Mouse (Mus musculus) limb, embryonic 12.5 days (tissue): ENCODE data around the gene 2210011C24Rik. TPM values are rescaled to one million over a fixed set of nuclear protein-coding genes. Genes with fewer than 3 reads are reported as not detected.
A peak's percentile ranks its signal among the peaks of the same experiment; 100 is the strongest.

Experiments
- ATAC-seq: fragments of 200-750 bp; cut with Nextera tagmentation; 2 replicates; pipeline ENCODE4 v1.8.0; 2017; ENCODE audit warnings: low read depth, moderate TSS enrichment; ENCODE audit not compliant: insufficient number of reproducible peaks, insufficient read depth, low FRiP score, low TSS enrichment
- H3K27ac ChIP-seq: fragments of 300-500 bp; sonication (generic); 2 replicates; pipeline ENCODE4 v1.5.1; 2016; ENCODE audit warnings: mild to moderate bottlenecking, moderate library complexity
- H3K27me3 ChIP-seq: fragments of 300-500 bp; sonication (generic); 2 replicates; pipeline ENCODE4 v1.6.1; 2016; ENCODE audit warnings: mild to moderate bottlenecking, moderate library complexity
- H3K36me3 ChIP-seq: fragments of 300-500 bp; sonication (generic); 2 replicates; pipeline ENCODE4 v1.6.1; 2016; ENCODE audit warnings: mild to moderate bottlenecking, moderate library complexity
- H3K4me1 ChIP-seq: fragments of 300-500 bp; sonication (generic); replicated peaks from 2 replicates; pipeline ENCODE4 v1.6.1; 2016
- H3K4me2 ChIP-seq: fragments of 300-500 bp; sonication (generic); 2 replicates; pipeline ENCODE4 v1.6.1; 2016; ENCODE audit warnings: mild to moderate bottlenecking, moderate library complexity
- H3K4me3 ChIP-seq: fragments of 300-500 bp; sonication (generic); replicated peaks from 2 replicates; pipeline ENCODE4 v1.5.1; 2016; ENCODE audit warnings: mild to moderate bottlenecking
- H3K9ac ChIP-seq: fragments of 300-500 bp; sonication (generic); replicated peaks from 2 replicates; pipeline ENCODE4 v1.6.1; 2016; ENCODE audit warnings: mild to moderate bottlenecking, moderate library complexity
- H3K9me3 ChIP-seq: fragments of 300-500 bp; sonication (generic); 2 replicates; pipeline ENCODE4 v1.6.1; 2016; ENCODE audit warnings: mild to moderate bottlenecking, moderate library complexity
- WGBS: fragments of 180-500 bp; shearing (Covaris S2); methylation state at CpG from one replicate; pipeline ENCODE4 v1.1.7; 2016; 5-methylcytosine and 5-hydroxymethylcytosine counted together
- polyA plus RNA-seq: library from polyadenylated mRNA; unstranded; fragments of >200 nt; fragmentation: Nextera tagmentation; extraction: Ambion mirVana; gene quantifications from 2 replicates; pipeline ENCODE4 v1.2.1, GENCODE M21; 2016

2210011C24Rik gene
- polyA plus RNA-seq, 1 experiment from 2014 or later, result not detected

DNA sequence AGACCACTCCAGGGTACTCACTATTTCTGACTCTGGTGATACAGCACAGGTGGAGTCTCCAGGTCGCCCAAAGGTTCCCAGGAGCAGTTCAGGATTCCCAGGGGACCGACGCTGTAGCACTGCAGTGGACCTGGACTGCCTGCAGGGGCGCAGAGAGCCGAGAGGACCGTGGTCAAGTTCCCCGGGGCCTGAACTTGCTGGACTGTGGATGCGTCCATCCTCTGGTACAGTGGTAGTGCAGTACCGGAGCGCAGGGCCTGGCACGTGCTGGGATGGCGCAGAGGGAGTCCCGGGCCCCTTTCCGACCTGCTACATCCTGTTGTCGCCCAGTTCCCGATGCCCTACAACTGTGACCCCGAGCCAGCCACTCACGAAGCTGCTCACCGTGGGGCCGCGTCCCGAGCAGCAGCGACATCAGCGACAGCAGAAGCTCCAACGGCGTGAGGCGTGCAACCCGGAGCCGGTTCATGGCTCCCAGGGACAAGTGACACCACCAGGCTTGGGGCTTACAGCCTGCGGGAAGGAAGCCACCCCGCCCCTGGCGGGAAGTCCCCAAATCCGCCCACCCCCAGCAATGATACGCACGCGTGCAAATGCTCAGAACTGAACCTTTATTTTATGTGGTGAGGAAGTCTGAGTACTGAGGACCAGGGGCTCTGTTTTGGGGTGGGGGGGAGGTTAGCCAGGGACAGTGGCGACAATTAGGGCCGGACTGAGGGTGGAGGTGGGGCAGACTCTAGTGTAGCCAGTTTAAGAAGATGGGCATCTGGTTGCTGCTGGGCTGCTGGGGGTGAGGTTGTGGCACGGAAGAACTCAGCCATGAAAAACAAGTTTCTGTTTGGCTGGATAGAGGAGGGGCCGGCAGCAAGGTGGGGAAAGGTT is 30.3 kb upstream of the 2210011C24Rik start, which contains the start of gene Il27ra:
Il27ra (minus strand) TSS at position 524 of the 882 bp plus-strand sequence.
- H3K4me2 ChIP-seq, result peak within 1 kb of the TSS; percentile 75
- no peak for ATAC-seq
- 4% methylated on average over 40 of the region's 40 CpGs for WGBS
- no peaks in the 10 kb centered on the region for H3K36me3 ChIP-seq
- H3K9ac ChIP-seq, result peak within 1 kb of the TSS; percentile 42
- peaks cover 84% of the 10 kb centered on the region for H3K27me3 ChIP-seq
- H3K9me3 ChIP-seq, result no peaks in the 10 kb centered on the region
- no peak within 1 kb of the TSS for H3K27ac ChIP-seq
- H3K4me3 ChIP-seq, result peak within 1 kb of the TSS; percentile 40
- H3K4me1 ChIP-seq, result peaks cover 12% of the 10 kb centered on the region

DNA sequence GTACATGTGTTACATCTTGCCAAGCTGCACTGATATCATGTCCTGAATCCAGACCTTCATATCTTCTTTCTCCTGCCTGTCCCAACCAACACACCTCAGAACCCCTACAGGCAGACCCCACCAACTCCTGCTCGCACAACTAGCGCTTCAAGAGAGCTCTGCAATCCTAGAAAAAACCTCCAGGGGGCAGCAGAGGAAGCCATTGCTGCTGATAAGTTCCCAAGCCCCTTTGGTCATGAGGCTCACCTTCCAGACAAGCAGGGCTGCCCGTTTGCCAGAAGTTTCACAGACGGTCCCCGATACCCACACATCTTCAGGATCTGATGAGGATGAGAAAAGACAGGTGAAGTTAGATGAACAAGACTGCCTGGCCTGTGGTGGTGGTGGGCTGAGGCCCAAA is 27.1 kb upstream of the 2210011C24Rik start:
- H3K27me3 ChIP-seq, result peaks cover 68% of the 10 kb centered on the region

DNA sequence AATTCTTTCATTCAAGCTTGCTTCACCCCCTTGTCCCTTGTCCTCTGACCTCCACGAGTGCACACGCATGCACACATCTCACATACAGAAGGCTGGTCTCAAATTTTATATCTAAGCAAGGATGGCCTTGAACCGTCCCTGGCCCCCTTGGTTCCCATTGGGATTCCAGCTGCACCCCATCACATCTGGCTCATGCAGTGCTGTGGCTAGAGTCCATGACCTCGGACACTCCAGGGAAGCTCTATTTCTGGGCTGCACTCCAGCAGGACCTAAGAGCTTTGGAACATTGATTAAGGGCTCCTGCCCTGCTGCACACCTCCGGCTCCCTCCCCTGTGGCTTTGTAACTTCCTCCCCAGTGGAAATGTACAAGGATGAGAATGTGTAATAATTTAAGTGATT is 26.0 kb upstream of the 2210011C24Rik start:
- peaks cover 12% of the 10 kb centered on the region for H3K4me1 ChIP-seq
- ATAC-seq, result no peak
- H3K9ac ChIP-seq, result no peak overlapping the region
- H3K36me3 ChIP-seq, result no peaks in the 10 kb centered on the region
- H3K4me3 ChIP-seq, result no peak overlapping the region
- 76% methylated on average over 5 of the region's 5 CpGs for WGBS
- H3K27me3 ChIP-seq, result peaks cover 58% of the 10 kb centered on the region
- no peak overlapping the region for H3K4me2 ChIP-seq
- H3K9me3 ChIP-seq, result no peaks in the 10 kb centered on the region
- no peak overlapping the region for H3K27ac ChIP-seq

More for the DNA sequence above, 27.1 kb upstream of the 2210011C24Rik start:
- H3K36me3 ChIP-seq, result no peaks in the 10 kb centered on the region
- H3K4me1 ChIP-seq, result peaks cover 12% of the 10 kb centered on the region
- H3K4me2 ChIP-seq, result no peak overlapping the region
- H3K9me3 ChIP-seq, result no peaks in the 10 kb centered on the region
- 7% methylated on average over 5 of the region's 5 CpGs for WGBS
- peak overlapping the region; percentile 12; the same call in 1 of the 2 replicates for H3K9ac ChIP-seq
- ATAC-seq, result no peak
- H3K4me3 ChIP-seq, result no peak overlapping the region
- no peak overlapping the region for H3K27ac ChIP-seq

DNA sequence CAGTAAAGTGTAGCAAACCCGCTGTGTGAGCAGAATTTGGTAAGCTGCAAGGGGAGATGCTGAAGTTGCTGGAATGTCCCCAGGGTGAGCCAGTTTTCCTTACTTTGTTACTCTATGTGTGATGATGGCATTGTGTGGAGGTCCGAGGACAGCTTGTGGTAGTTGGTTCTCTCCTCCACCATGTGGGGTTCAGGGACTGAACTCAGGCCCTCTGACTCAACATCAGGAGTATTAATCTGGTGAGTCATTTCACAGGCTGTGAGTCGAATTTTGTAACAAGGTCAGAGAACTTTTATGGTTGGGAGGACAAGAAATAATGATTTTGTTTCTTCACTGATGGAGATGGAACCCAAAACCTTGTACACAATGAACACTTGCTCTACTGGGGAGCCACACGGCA is 20.8 kb upstream of the 2210011C24Rik start:
- H3K9me3 ChIP-seq, result no peaks in the 10 kb centered on the region
- H3K27me3 ChIP-seq, result peaks cover 26% of the 10 kb centered on the region
- 76% methylated on average over 4 of the region's 4 CpGs for WGBS
- no peaks in the 10 kb centered on the region for H3K36me3 ChIP-seq
- H3K4me2 ChIP-seq, result no peak overlapping the region
- H3K27ac ChIP-seq, result no peak overlapping the region
- H3K4me3 ChIP-seq, result no peak overlapping the region
- no peak overlapping the region for H3K9ac ChIP-seq
- ATAC-seq, result no peak
- no peaks in the 10 kb centered on the region for H3K4me1 ChIP-seq

DNA sequence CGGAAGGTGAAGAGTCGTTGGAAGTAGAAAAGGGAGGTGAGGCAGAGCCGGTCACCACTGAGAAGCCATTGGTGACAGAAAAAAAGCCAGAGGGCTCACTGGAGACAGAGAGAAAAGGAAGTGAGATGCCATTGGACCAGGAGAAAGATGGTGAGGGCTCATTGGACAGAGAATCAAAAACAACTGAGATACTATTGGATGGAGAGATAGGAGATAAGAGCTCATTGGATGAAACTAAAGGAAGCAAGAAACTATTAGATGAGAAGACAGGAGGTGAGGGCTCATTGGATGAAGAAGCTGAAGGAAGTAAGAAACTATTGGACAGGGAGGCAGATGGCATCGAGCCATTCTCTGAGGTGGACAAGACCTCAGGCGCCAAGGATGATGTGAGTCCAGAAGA is 17.3 kb upstream of the 2210011C24Rik start:
- ATAC-seq, result no peak

DNA sequence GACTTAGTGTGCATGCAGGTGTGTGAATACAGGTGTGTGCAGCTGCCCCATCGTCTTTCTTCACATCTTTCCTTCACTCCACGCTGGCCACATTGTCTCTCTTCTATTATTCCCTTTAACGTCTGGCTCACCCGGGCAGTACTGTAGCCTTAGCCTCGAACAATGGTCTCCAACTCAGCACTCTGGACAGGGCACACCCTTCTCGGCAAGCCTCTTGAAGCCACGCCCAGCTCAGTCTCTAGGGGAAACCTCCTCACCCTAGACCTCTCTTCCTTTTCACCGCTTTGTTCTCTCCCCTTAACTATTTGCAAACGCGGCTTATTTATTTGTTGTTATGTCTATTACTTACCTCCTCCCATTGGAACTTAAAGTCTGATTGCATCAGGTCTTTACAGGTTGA is 15.5 kb upstream of the 2210011C24Rik start:
- H3K27me3 ChIP-seq, result peaks cover 65% of the 10 kb centered on the region
- 10% methylated on average over 10 of the region's 10 CpGs for WGBS
- no peak overlapping the region for H3K4me3 ChIP-seq
- no peak overlapping the region for H3K27ac ChIP-seq
- no peak overlapping the region for H3K4me2 ChIP-seq
- H3K9ac ChIP-seq, result no peak overlapping the region
- H3K36me3 ChIP-seq, result no peaks in the 10 kb centered on the region
- no peaks in the 10 kb centered on the region for H3K9me3 ChIP-seq
- H3K4me1 ChIP-seq, result 0 out of 2 replicates have a peak, but pooled peaks cover 16% of the 10 kb centered on the region
- no peak for ATAC-seq

More for the DNA sequence above, 17.3 kb upstream of the 2210011C24Rik start:
- Histone ChIP-seq H3K4me1 (0 out of 2 replicates have a peak, but pooled peaks cover 9% of the 10 kb centered on the region), H3K27me3 (peaks cover 50% of the 10 kb centered on the region), H3K4me3 (no peak overlapping the region), H3K9ac (no peak overlapping the region), H3K36me3 (no peaks in the 10 kb centered on the region), H3K4me2 (no peak overlapping the region), H3K9me3 (no peaks in the 10 kb centered on the region), H3K27ac (no peak overlapping the region)
- 88% methylated on average over 5 of the region's 5 CpGs for WGBS

DNA sequence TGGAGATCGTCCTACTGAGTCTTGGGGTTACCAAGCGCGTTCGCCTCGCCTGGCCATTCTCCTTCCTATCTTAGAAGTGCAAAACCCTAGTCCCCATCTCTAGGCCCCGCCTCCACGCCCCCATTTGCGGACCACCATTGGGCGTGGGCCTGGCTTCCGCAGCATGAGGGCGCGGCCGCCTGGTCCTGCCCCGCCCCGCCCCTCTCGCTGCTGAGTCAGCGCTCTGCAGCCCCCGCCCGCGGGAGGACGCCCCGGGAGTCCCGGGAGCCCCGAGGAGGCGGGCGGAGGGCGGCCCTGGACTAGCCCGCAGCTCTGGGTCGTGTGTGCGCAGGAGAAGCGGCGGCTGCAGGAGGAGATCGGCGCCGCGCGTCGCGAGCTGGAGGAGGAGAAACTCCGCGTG is 13.9 kb upstream of the 2210011C24Rik start:
- peaks cover 81% of the 10 kb centered on the region for H3K27me3 ChIP-seq
- H3K4me1 ChIP-seq, result 0 out of 2 replicates have a peak, but pooled peaks cover 22% of the 10 kb centered on the region
- 0 out of 2 replicates have a peak overlapping the region, but pooled peaks have one; percentile 23 for H3K27ac ChIP-seq

DNA sequence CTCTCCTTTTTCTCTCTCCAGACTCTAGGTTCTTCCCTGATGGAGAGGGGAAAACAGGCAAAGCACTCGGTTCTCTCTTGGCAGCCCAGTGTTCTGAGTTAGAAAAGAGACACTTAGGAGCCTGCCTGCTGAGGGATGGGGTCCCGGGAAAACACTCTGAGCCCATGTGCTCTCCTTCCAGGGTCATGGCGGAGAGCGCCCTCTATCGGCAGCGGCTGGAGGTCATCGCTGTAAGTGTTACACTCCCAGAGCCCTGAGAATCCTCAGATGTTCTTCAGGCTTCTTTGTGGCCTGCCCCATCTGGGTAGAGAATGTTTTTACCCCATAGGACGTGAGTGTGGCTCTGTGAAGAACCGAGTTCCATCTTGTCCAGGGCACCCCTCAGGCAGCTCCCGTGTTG is 12.2 kb upstream of the 2210011C24Rik start:
- Histone ChIP-seq H3K27ac (no peak overlapping the region), H3K4me3 (no peak overlapping the region), H3K4me1 (0 out of 2 replicates have a peak, but pooled peaks cover 22% of the 10 kb centered on the region), H3K36me3 (no peaks in the 10 kb centered on the region), H3K9me3 (no peaks in the 10 kb centered on the region), H3K9ac (no peak overlapping the region), H3K27me3 (peaks cover 94% of the 10 kb centered on the region), H3K4me2 (no peak overlapping the region)
- ATAC-seq, result no peak
- WGBS, result 11% methylated on average over 10 of the region's 10 CpGs

More for the DNA sequence above, 13.9 kb upstream of the 2210011C24Rik start:
- ATAC-seq, result peak; percentile 53
- Histone ChIP-seq H3K9me3 (no peaks in the 10 kb centered on the region), H3K4me2 (peak overlapping the region; percentile 83), H3K9ac (peak overlapping the region; percentile 58), H3K36me3 (no peaks in the 10 kb centered on the region), H3K4me3 (peak overlapping the region; percentile 52)
- WGBS, result under 1% methylated on average over 41 of the region's 41 CpGs

DNA sequence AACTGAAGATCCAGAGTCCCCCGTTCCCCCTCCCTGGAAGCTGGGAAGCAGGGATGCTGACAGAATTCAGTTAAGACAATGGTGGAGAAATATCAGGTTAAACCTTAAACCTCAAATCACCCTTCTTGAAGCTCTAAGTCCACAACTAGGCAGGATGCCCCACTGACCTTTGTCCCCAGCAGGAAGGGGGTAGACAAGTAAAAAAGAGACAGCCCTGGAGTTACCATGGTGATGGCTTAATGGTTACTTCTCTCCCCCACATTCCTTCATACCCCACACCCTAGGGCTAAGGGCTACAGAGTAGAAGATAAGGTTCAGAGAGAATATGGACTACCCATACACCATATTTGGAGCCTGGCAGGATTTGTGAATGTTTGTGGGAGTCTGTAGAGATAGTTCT is 11.7 kb upstream of the 2210011C24Rik start:
- 73% methylated on average over 1 of the region's 1 CpGs for WGBS
- no peak for ATAC-seq
- Histone ChIP-seq H3K27me3 (peaks cover 88% of the 10 kb centered on the region), H3K27ac (no peak overlapping the region), H3K4me2 (no peak overlapping the region), H3K9me3 (no peaks in the 10 kb centered on the region), H3K4me3 (no peak overlapping the region), H3K9ac (no peak overlapping the region), H3K36me3 (no peaks in the 10 kb centered on the region), H3K4me1 (0 out of 2 replicates have a peak, but pooled peaks cover 22% of the 10 kb centered on the region)

DNA sequence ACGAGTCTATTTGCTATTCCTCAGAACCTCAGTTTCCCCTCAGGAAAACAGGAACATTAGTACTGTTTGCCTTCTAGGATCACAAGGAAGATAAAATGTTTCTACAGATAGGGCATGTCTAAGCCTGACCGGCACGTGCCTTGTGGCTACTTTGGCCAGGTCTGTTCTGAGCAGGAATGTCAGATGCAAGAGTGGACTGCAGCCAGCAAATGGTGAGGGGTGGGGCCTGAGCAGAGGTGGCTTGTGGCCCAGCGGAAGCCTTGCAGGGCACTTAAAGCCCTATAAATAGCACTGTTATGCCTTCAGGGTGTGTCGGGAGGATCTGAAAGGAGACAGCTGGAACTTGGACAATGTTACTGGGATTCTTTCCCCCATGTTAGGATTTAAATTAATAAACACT is 11.1 kb upstream of the 2210011C24Rik start:
- H3K4me1 ChIP-seq, result 0 out of 2 replicates have a peak, but pooled peaks cover 22% of the 10 kb centered on the region
- no peak overlapping the region for H3K4me3 ChIP-seq
- peaks cover 83% of the 10 kb centered on the region for H3K27me3 ChIP-seq
- H3K36me3 ChIP-seq, result no peaks in the 10 kb centered on the region
- H3K27ac ChIP-seq, result no peak overlapping the region
- H3K9ac ChIP-seq, result no peak overlapping the region
- H3K9me3 ChIP-seq, result no peaks in the 10 kb centered on the region
- ATAC-seq, result no peak
- H3K4me2 ChIP-seq, result no peak overlapping the region
- WGBS, result 15% methylated on average over 5 of the region's 5 CpGs

DNA sequence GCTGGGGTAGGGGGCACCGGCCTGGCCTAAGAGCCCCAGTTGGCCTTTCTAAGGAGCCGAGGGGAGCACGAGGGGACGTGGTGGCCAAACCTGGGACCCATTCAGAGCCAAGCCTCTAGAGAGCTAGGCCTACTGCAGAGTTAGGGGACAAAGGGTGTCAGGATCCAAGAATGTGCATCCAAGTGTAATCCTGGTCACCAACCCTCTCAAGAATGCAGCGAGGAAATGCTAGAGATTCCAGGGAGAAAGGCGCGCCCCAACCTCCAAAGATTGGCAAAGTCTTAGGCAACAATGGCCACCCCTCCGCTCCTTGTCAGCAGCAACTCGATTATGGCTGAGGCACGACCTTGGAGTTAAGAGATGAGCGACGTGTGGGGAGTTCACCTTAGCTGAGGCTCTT is 9.6 kb upstream of the 2210011C24Rik start:
- H3K9ac ChIP-seq, result no peak overlapping the region
- ATAC-seq, result no peak
- no peak overlapping the region for H3K27ac ChIP-seq
- no peak overlapping the region for H3K4me3 ChIP-seq
- H3K9me3 ChIP-seq, result no peaks in the 10 kb centered on the region
- 0 out of 2 replicates have a peak, but pooled peaks cover 21% of the 10 kb centered on the region for H3K4me1 ChIP-seq
- no peaks in the 10 kb centered on the region for H3K36me3 ChIP-seq
- 49% methylated on average over 12 of the region's 12 CpGs for WGBS
- H3K27me3 ChIP-seq, result peaks cover 68% of the 10 kb centered on the region
- peak overlapping the region; percentile 18 for H3K4me2 ChIP-seq
